Mouse (Mus musculus) thymus, adult 2 months (tissue): ENCODE measurements around the gene Hoxa5.

Source experiments
- CTCF ChIP-seq: fragments of 200-500 bp; IDR thresholded peaks from 2 replicates; pipeline ENCODE4 v1.5.1; 2012; ENCODE audit warnings: mild to moderate bottlenecking, control low read depth, low read length, moderate library complexity, borderline replicate concordance; ENCODE audit not compliant: control insufficient read depth, poor library complexity, insufficient read depth; ENCODE audit errors: extremely low read depth
- POLR2A ChIP-seq: fragments of 200-500 bp; IDR thresholded peaks from 2 replicates; pipeline ENCODE4 v1.6.1; 2012; ENCODE audit warnings: mild to moderate bottlenecking, low read length, control low read depth, moderate library complexity; ENCODE audit not compliant: control insufficient read depth, poor library complexity, insufficient read depth; ENCODE audit errors: extremely low read depth

- TF ChIP-seq POLR2A (no peak), CTCF (no peak)
Measured at GRCm38 (mm10) chr6:52246916-52247315, 42.5 kb upstream of the Hoxa5 start.
